Mouse (Mus musculus) lung, postnatal 0 days (tissue): Measurements from ENCODE around the gene Sart3.

Experiments
- CTCF ChIP-seq: IDR thresholded peaks from 2 replicates; pipeline ENCODE4 v1.5.1; 2016; ENCODE audit warnings: antibody characterized with exemption, mild to moderate bottlenecking
- EP300 ChIP-seq: IDR thresholded peaks from 2 replicates; pipeline ENCODE4 v1.6.1; 2016; ENCODE audit warnings: antibody characterized with exemption, mild to moderate bottlenecking, control low read depth

GRCm38 (mm10) chr5:113789075-113789788 lies 16.9 kb upstream of the Sart3 start:
- TF ChIP-seq CTCF (no peak), EP300 (no peak)
